Mouse (Mus musculus) midbrain, postnatal 0 days (tissue): ENCODE results near the gene Nptxr. TPM values are rescaled to one million over a fixed set of nuclear protein-coding genes. Genes with fewer than 3 reads are reported as not detected.
"Not testable (repeated sequence)": the region's sequence is repeated elsewhere in the genome, so short reads cannot be mapped to it uniquely, and the experiment has no call there.

Experiments used
- ATAC-seq: fragments of 200-750 bp; cut with Nextera tagmentation; 2 replicates; pipeline ENCODE4 v1.8.0; 2017; ENCODE audit warnings: moderate number of reproducible peaks, mild to moderate bottlenecking, moderate TSS enrichment, moderate library complexity; ENCODE audit not compliant: low FRiP score
- DNase-seq: peaks from one replicate; pipeline ENCODE4 v3.0.0-alpha.2; 2015; ENCODE audit warnings: low spot score
- H3K27ac ChIP-seq: fragments of 300-500 bp; sonication (generic); 2 replicates; pipeline ENCODE4 v1.5.1; 2014; ENCODE audit warnings: low read depth, mild to moderate bottlenecking, low read length, mixed read lengths
- H3K27me3 ChIP-seq: fragments of 300-500 bp; sonication (generic); 2 replicates; pipeline ENCODE4 v1.6.1; 2014; ENCODE audit warnings: low read length, control low read depth, mixed read lengths; ENCODE audit not compliant: insufficient read depth
- H3K36me3 ChIP-seq: fragments of 300-500 bp; sonication (generic); 2 replicates; pipeline ENCODE4 v1.6.1; 2014; ENCODE audit warnings: low read length, control low read depth, mixed read lengths; ENCODE audit not compliant: insufficient read depth
- H3K4me1 ChIP-seq: fragments of 300-500 bp; sonication (generic); 2 replicates; pipeline ENCODE4 v1.6.1; 2014; ENCODE audit warnings: mild to moderate bottlenecking, control low read depth, antibody characterized with exemption, low read length, mixed read lengths; ENCODE audit not compliant: insufficient read depth
- H3K4me2 ChIP-seq: fragments of 300-500 bp; sonication (generic); 2 replicates; pipeline ENCODE4 v1.6.1; 2014; ENCODE audit warnings: low read depth, mild to moderate bottlenecking, low read length, mixed read lengths; ENCODE audit not compliant: poor library complexity, severe bottlenecking
- H3K4me3 ChIP-seq: fragments of 300-500 bp; sonication (generic); 2 replicates; pipeline ENCODE4 v1.5.1; 2014; ENCODE audit warnings: low read depth, mild to moderate bottlenecking, low read length, moderate library complexity
- H3K9ac ChIP-seq: fragments of 300-500 bp; sonication (generic); replicated peaks from 2 replicates; pipeline ENCODE4 v1.6.1; 2014; ENCODE audit warnings: mild to moderate bottlenecking, low read length, moderate library complexity, mixed read lengths; ENCODE audit not compliant: poor library complexity, severe bottlenecking
- H3K9me3 ChIP-seq: fragments of 300-500 bp; sonication (generic); 2 replicates; pipeline ENCODE4 v1.6.1; 2016; ENCODE audit warnings: low read length, control low read depth
- CTCF ChIP-seq: IDR thresholded peaks from 2 replicates; pipeline ENCODE4 v1.5.1; 2016; ENCODE audit warnings: antibody characterized with exemption, mild to moderate bottlenecking
- WGBS: fragments of 180-500 bp; shearing (Covaris S2); extraction: QIAGEN DNeasy Blood & Tissue Kit; methylation state at CpG from one replicate; pipeline ENCODE4 v1.1.7; 2014; 5-methylcytosine and 5-hydroxymethylcytosine counted together
- polyA plus RNA-seq: library from polyadenylated mRNA; unstranded; fragments of >200 nt; fragmentation: Nextera tagmentation; extraction: Ambion mirVana; gene quantifications from 2 replicates; pipeline ENCODE4 v1.2.1, GENCODE M21; 2015
- total RNA-seq: library from RNA; depleted of rRNA; stranded (reverse); fragments of >200 nt; gene quantifications from 2 replicates; pipeline ENCODE4 v1.2.3, GENCODE M21; 2014

The Nptxr gene
- total and polyA plus RNA-seq, 2 experiments from 2014 or later: 97.8 to 288 TPM

- no peak overlapping the region for H3K4me2 ChIP-seq
- H3K36me3 ChIP-seq: peaks cover 26% of the 10 kb centered on the region
- no peak for ATAC-seq
- peak; percentile 74 for TF ChIP-seq CTCF
- H3K9ac ChIP-seq: no peak overlapping the region
- no peak overlapping the region for H3K4me3 ChIP-seq
- 0 out of 2 replicates have a peak overlapping the region, but pooled peaks have one; percentile 6 for H3K27ac ChIP-seq
- H3K9me3 ChIP-seq: no peaks in the 10 kb centered on the region
- H3K27me3 ChIP-seq: no peaks in the 10 kb centered on the region
- 0 out of 2 replicates have a peak, but pooled peaks cover 3% of the 10 kb centered on the region for H3K4me1 ChIP-seq
- WGBS: 51% methylated on average over 14 of the region's 14 CpGs
- DNase-seq: peak; percentile 54
These were observed 20.7 kb upstream of the Nptxr start for GRCm38 (mm10) chr15:79825146-79825825.

GRCm38 (mm10) chr15:79823588-79824280 lies 19.2 kb upstream of the Nptxr start:
- Histone ChIP-seq H3K27me3 (no peaks in the 10 kb centered on the region), H3K9ac (no peak overlapping the region), H3K36me3 (peaks cover 26% of the 10 kb centered on the region), H3K4me1 (0 out of 2 replicates have a peak, but pooled peaks cover 3% of the 10 kb centered on the region), H3K4me3 (no peak overlapping the region), H3K27ac (no peak overlapping the region), H3K9me3 (no peaks in the 10 kb centered on the region), H3K4me2 (no peak overlapping the region)
- 66% methylated on average over 19 of the region's 19 CpGs for WGBS
- ATAC-seq (no peak), DNase-seq (peak; percentile 28)
- TF ChIP-seq CTCF: no peak

GRCm38 (mm10) chr15:79822265-79823199 lies 18.0 kb upstream of the Nptxr start:
- H3K4me2 ChIP-seq: no peak overlapping the region
- DNase-seq: no peak
- no peak for ATAC-seq
- WGBS: 70% methylated on average over 13 of the region's 13 CpGs
- 0 out of 2 replicates have a peak, but pooled peaks cover 3% of the 10 kb centered on the region for H3K4me1 ChIP-seq
- H3K27me3 ChIP-seq: no peaks in the 10 kb centered on the region
- H3K27ac ChIP-seq: no peak overlapping the region
- H3K9me3 ChIP-seq: no peaks in the 10 kb centered on the region
- no peak overlapping the region for H3K4me3 ChIP-seq
- no peak overlapping the region for H3K9ac ChIP-seq
- H3K36me3 ChIP-seq: peaks cover 17% of the 10 kb centered on the region
- no peak for TF ChIP-seq CTCF

- DNase-seq (no peak), ATAC-seq (no peak)
- no peak overlapping the region for H3K4me2 ChIP-seq
- no peaks in the 10 kb centered on the region for H3K9me3 ChIP-seq
- no peaks in the 10 kb centered on the region for H3K27me3 ChIP-seq
- WGBS: 91% methylated on average over 4 of the region's 4 CpGs
- no peaks in the 10 kb centered on the region for H3K4me1 ChIP-seq
- no peak overlapping the region for H3K27ac ChIP-seq
- TF ChIP-seq CTCF: peak; percentile 43
- H3K9ac ChIP-seq: no peak overlapping the region
- no peak overlapping the region for H3K4me3 ChIP-seq
- H3K36me3 ChIP-seq: peaks cover 8% of the 10 kb centered on the region
These were observed 13.8 kb upstream of the Nptxr start for GRCm38 (mm10) chr15:79818325-79818724.

- Histone ChIP-seq H3K9me3 (no peaks in the 10 kb centered on the region), H3K4me1 (no peaks in the 10 kb centered on the region), H3K27me3 (no peaks in the 10 kb centered on the region), H3K4me2 (no peak overlapping the region), H3K27ac (no peak overlapping the region), H3K4me3 (no peak overlapping the region), H3K9ac (no peak overlapping the region), H3K36me3 (no peaks in the 10 kb centered on the region)
- no peak for DNase-seq
- no peak for ATAC-seq
- no peak for TF ChIP-seq CTCF
- 25% methylated on average over 8 of the region's 8 CpGs for WGBS
These were observed 9.2 kb upstream of the Nptxr start for GRCm38 (mm10) chr15:79813666-79814258.

- not testable (repeated sequence) for DNase-seq, ATAC-seq, H3K4me1 ChIP-seq, H3K36me3 ChIP-seq, H3K9me3 ChIP-seq, H3K9ac ChIP-seq, H3K27me3 ChIP-seq, H3K4me3 ChIP-seq, H3K27ac ChIP-seq, H3K4me2 ChIP-seq
- WGBS: 87% methylated on average over 2 of the region's 2 CpGs
These were observed 8.3 kb upstream of the Nptxr start for GRCm38 (mm10) chr15:79812840-79813239.
